Mouse (Mus musculus): ENCODE measurements around the gene Lrrc3. TPM values are rescaled to one million over a fixed set of nuclear protein-coding genes. Genes with fewer than 3 reads are reported as not detected.
A peak's percentile ranks its signal among the peaks of the same experiment; 100 is the strongest.

Gene Lrrc3
- polyA plus RNA-seq, 1 experiment from 2014 or later: 4.7 TPM

DNA sequence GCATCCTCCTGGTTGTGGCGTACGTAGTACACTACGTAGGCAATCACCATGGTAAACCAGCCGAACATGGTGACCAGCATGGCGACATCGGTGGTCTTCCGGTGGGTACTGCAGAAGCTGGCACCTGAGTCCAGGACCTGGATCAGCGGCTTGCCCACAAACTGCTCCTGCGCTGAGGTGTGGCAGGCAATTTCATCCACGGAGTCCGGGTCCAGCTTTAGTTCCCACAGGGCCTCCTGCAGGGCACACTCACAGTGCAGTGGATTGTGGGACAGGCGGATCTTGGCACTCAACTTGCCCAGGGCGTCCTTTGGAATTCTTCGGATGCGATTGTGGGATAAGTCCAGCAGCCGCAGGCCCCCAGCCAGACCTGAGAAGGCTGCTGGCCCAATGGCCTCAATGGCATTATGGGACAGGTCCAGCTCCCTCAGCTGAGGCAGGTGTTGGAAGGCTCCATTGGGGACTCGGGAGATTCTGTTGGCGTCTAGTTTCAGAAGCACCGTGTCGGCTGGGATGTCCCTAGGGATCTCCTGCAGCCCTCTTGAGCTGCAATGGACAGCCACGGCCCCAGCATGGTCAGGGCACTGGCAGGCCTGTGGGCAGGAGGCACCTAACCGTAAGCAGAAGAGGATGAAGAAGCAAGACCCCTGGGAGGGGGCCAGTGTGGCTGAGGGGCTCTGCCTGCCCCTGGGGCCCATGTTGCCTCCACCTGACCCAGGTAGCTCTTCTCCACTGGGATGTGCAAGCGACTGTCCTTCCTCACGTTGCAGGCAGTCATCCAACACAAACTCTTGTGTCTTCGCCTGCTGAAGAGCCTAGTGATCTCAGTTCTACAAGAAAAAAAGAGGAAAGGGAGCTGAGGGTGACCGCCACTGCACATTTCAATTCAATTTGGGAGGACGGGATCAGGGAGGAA, 1.2 kb downstream of the Lrrc3 start:
- Histone ChIP-seq H3K27ac (no peak overlapping the region), H3K4me1 (0 out of 2 replicates have a peak, but pooled peaks cover 15% of the 10 kb centered on the region), H3K4me2 (peak overlapping the region; percentile 82), H3K9me3 (replicated peaks) (no peaks in the 10 kb centered on the region; the same call in 1 of the 2 replicates), H3K27me3 (peaks cover 9% of the 10 kb centered on the region; the same call in 1 of the 2 replicates), H3K9ac (peak overlapping the region; percentile 70; the same call in 1 of the 2 replicates), H3K36me3 (ENCODE audit: poor library complexity, severe bottlenecking) (no peaks in the 10 kb centered on the region), H3K4me3 (peak overlapping the region; percentile 59; the same call in 1 of the 2 replicates)
- 87% methylated on average over 27 of the region's 27 CpGs for WGBS
- no peak for ATAC-seq

DNA sequence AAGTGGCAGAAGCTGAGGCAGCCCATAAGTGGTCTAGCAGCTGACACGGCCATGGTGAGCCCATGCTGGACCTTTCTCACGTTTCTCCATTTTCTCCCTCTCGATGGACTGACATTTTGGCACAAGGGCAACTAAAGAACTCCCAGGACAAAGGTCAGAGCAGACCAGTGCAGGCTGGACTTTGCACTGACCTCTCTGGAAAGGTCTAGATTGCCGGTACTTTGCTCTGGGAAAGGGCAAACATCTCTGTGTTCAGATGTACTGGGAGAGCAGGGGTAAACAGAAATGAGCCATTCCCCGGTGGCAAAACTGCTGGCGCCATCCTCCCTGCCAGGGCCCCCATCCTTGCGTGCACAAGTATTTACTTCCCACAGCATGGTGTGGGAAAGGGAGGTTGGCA, 2.2 kb downstream of the Lrrc3 start:
- no peaks in the 10 kb centered on the region for H3K9me3 ChIP-seq (replicated peaks)
- H3K9ac ChIP-seq: no peak overlapping the region
- ATAC-seq: no peak

DNA sequence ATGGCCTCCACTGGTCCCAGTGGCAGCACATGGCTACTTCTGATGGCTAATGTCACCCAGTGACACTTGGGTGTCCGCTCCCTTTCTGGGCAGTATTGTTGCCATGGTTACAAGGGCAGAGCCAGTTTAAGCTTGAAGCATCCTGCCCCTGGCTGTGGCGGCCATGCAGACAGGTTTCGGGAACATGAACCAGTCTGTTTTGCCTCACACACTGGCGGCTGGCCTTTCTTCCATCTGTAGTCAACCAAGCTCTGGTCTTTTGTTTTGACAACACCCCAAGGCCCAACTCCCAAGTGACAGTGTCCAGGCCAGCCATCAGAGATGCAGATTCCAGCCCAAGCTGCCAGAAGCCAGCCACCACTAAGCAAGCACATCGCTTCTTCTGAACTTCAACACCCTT, 6.8 kb downstream of the Lrrc3 start:
- no peak overlapping the region for H3K4me3 ChIP-seq
- 0 out of 2 replicates have a peak, but pooled peaks cover under 1% of the 10 kb centered on the region for H3K27me3 ChIP-seq
- no peaks in the 10 kb centered on the region for H3K36me3 ChIP-seq (ENCODE audit: poor library complexity, severe bottlenecking)
- ATAC-seq: no peak
- WGBS: 65% methylated on average over 5 of the region's 5 CpGs
- H3K27ac ChIP-seq: no peak overlapping the region
- no peaks in the 10 kb centered on the region for H3K9me3 ChIP-seq (replicated peaks)
- no peak overlapping the region for H3K9ac ChIP-seq
- H3K4me2 ChIP-seq: no peak overlapping the region
- no peaks in the 10 kb centered on the region for H3K4me1 ChIP-seq

More for the DNA sequence above, 2.2 kb downstream of the Lrrc3 start:
- Histone ChIP-seq H3K4me2 (no peak overlapping the region), H3K27ac (no peak overlapping the region), H3K27me3 (peaks cover 9% of the 10 kb centered on the region; the same call in 1 of the 2 replicates), H3K36me3 (ENCODE audit: poor library complexity, severe bottlenecking) (no peaks in the 10 kb centered on the region), H3K4me3 (no peak overlapping the region), H3K4me1 (0 out of 2 replicates have a peak, but pooled peaks cover 15% of the 10 kb centered on the region)
- 80% methylated on average over 7 of the region's 7 CpGs for WGBS

DNA sequence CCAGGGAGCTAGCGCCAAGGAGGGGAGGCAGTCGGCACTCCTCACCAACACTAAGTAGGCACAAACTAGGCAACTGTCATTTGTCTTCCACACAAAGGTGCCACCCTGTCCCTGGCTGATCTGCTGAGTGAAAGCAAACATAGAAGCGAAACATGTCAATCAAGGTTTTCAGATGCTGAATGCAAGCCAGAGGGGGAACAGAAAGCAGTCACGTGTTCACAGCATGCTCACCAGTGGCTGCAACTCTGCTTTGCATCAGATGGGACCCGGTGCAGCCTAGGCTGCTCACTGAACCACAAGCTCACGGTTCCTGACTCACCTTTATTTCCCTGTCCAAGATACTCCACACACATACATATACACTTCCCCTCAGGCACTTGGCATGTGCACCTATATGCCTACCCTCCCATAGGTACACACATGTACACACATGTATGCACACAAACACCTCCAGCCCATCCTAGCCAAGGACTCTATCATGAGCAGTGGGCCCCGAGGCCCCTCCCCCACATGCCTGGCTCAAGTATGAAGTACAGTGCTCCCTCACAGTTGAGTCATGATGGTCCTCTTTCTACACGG, 11.3 kb downstream of the Lrrc3 start:
- no peak overlapping the region for H3K4me3 ChIP-seq
- no peak overlapping the region for H3K27ac ChIP-seq
- no peak; the same call in 1 of the 2 replicates for ATAC-seq
- no peaks in the 10 kb centered on the region for H3K27me3 ChIP-seq
- 78% methylated on average over 8 of the region's 8 CpGs for WGBS
- H3K4me2 ChIP-seq: no peak overlapping the region
- H3K9ac ChIP-seq: no peak overlapping the region
- H3K4me1 ChIP-seq: no peaks in the 10 kb centered on the region
- peaks cover 6% of the 10 kb centered on the region; the same call in 1 of the 2 replicates for H3K9me3 ChIP-seq (replicated peaks)
- H3K36me3 ChIP-seq (ENCODE audit: poor library complexity, severe bottlenecking): no peaks in the 10 kb centered on the region

DNA sequence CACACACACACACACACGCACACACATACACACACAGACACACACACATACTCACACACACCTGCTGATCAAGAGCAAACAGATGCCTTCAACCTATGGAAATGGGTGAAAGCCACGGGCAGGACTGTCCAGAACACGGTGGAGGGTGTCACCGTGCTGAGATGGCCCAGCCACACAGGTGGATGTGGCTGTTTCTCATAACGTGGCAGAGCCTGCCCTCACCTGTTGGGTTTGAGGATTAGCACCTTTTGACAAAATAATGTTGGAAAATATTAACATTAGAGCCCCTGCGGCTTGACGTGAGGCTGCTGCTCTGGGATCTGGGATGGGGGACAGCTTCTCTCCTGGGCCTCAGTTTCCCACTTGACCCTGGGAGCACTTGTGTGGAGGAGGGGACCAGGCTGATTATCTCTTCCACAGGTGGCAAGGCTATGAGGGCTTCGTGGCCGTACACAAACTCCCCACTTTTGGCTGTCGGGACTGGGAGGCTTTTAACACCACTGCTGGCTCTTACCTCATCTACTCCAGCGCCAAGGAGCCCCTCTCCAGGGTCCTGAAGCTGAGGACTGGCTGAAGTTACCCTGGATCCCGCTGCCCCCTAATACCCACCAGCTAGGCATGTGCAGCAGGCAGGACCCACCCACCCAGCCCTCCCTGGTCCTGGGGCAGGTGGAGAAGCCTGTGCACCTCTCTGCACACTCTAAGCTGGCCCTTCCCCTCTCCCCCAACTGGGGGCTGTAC, 16.2 kb downstream of the Lrrc3 start:
- Histone ChIP-seq H3K27ac (no peak overlapping the region), H3K4me2 (no peak overlapping the region), H3K9ac (no peak overlapping the region), H3K4me1 (no peaks in the 10 kb centered on the region), H3K27me3 (no peaks in the 10 kb centered on the region), H3K4me3 (no peak overlapping the region), H3K9me3 (replicated peaks) (peaks cover 6% of the 10 kb centered on the region; the same call in 1 of the 2 replicates), H3K36me3 (ENCODE audit: poor library complexity, severe bottlenecking) (no peaks in the 10 kb centered on the region)
- ATAC-seq: no peak
- 57% methylated on average over 12 of the region's 12 CpGs for WGBS

DNA sequence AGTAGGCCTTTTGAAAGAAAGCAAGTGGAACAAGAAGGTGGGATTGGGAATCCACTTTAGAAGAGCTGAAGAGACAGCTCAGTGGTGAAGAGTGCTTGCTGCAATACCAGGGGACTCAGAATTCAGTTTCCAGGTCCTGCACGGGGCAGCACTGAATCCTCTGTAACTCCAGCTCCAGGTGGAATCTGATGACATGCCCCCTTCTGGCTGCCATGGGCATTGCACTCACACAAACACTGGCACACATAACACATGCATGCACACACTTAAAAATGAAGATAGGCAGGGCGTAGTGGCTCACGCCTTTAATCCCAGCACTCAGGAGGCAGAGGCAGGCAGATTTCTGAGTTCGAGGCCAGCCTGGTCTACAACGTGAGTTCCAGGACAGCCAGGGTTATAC, 19.8 kb downstream of the Lrrc3 start:
- 87% methylated on average over 5 of the region's 5 CpGs for WGBS
- H3K27ac ChIP-seq: no peak overlapping the region
- no peaks in the 10 kb centered on the region for H3K4me1 ChIP-seq

DNA sequence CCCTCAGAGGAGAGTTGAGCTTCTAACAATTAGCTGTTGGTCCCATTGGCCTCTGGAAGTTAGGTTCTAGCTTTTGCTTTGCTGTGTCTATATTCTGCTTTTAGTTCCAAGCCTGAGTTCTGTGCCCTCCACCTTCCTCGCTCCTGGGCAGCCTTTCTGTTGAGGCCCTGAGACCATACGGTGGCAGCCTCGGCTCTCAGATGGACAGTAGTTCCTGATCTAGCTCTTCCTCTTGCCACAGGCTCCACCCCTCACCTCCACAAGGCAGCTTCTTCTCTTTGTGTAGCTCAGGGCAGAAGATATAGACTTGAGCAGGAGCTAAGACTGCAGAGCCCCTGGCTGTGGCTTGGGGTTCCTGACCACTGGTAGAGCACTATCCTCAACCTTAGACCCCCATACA, 22.0 kb downstream of the Lrrc3 start:
- Histone ChIP-seq H3K4me2 (no peak overlapping the region), H3K4me1 (peaks cover 5% of the 10 kb centered on the region; the same call in 1 of the 2 replicates), H3K27me3 (no peaks in the 10 kb centered on the region), H3K9ac (no peak overlapping the region), H3K9me3 (replicated peaks) (no peaks in the 10 kb centered on the region), H3K27ac (no peak overlapping the region), H3K4me3 (no peak overlapping the region), H3K36me3 (ENCODE audit: poor library complexity, severe bottlenecking) (no peaks in the 10 kb centered on the region)
- 87% methylated on average over 3 of the region's 3 CpGs for WGBS
- ATAC-seq: no peak

More for the DNA sequence above, 19.8 kb downstream of the Lrrc3 start:
- no peak for ATAC-seq
- Histone ChIP-seq H3K27me3 (no peaks in the 10 kb centered on the region), H3K9me3 (replicated peaks) (no peaks in the 10 kb centered on the region), H3K4me2 (no peak overlapping the region), H3K36me3 (ENCODE audit: poor library complexity, severe bottlenecking) (no peaks in the 10 kb centered on the region), H3K4me3 (no peak overlapping the region), H3K9ac (no peak overlapping the region)

DNA sequence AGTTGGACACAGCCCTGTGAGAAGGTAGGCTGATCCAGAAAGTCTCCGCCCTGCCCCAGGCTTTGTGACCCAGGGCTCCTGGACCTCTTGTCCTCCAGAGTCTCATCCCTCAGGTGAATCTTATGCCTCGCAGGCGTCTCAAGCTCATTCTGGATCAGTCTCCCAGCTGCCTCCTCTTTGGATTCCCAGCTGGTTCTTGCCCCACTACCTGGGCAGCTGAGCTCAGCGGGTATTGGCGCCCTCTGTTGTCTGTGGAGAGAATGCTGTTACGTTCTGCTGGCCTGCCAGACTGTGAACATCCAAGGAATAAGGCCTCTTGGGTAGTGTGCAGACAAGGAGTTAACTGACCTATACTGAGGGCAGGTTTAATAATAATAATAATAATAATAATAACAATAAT, 23.4 kb downstream of the Lrrc3 start:
- no peaks in the 10 kb centered on the region for H3K36me3 ChIP-seq (ENCODE audit: poor library complexity, severe bottlenecking)
- no peak overlapping the region for H3K9ac ChIP-seq
- peaks cover 5% of the 10 kb centered on the region; the same call in 1 of the 2 replicates for H3K4me1 ChIP-seq
- no peak for ATAC-seq
- H3K27ac ChIP-seq: no peak overlapping the region
- H3K9me3 ChIP-seq (replicated peaks): no peaks in the 10 kb centered on the region
- no peak overlapping the region for H3K4me3 ChIP-seq
- 57% methylated on average over 6 of the region's 6 CpGs for WGBS
- H3K4me2 ChIP-seq: no peak overlapping the region
- no peaks in the 10 kb centered on the region for H3K27me3 ChIP-seq

DNA sequence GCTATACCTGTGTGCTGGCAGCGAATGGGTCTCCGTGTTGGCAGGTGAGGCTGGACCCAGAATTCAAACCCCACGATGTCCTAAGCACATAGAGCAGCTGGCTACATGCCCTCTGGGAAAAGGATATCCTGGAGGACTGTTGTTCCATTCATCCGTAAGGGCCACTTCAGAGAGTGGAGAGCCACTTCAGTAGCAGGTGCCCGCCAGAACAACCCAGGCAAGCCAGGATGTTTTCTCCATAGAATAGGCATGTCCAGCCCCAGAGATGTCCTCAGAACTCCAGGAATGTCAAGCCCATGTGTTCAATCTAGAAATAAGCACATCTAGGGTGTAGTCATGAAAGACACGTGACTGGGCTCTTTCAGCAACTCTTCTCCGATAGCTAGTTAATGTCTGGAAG, 32.7 kb downstream of the Lrrc3 start:
- WGBS: 86% methylated on average over 7 of the region's 7 CpGs
- Histone ChIP-seq H3K9ac (no peak overlapping the region), H3K4me2 (no peak overlapping the region), H3K9me3 (replicated peaks) (no peaks in the 10 kb centered on the region), H3K4me1 (0 out of 2 replicates have a peak, but pooled peaks cover 3% of the 10 kb centered on the region), H3K27me3 (no peaks in the 10 kb centered on the region), H3K4me3 (no peak overlapping the region), H3K27ac (no peak overlapping the region), H3K36me3 (ENCODE audit: poor library complexity, severe bottlenecking) (no peaks in the 10 kb centered on the region)
- ATAC-seq: no peak

DNA sequence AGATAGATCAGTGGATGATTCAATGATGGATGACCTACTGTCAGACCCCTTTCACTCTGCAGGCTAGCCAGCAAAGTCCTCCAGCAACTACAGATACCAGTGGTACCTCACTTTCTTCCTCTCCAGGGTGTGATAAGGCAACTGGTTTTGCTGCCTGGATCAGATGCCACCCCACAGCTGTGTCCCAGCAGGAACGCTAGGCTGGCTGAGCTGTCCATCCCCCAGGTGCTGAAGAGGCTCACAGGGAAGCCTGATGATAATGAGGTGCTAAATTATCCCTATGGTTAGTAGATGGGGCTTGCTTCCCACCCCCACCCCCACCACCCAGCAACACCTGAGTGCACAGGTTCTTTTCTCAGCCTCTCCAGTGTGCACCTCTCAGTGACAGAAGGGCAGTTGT, 34.8 kb downstream of the Lrrc3 start:
- H3K27me3 ChIP-seq: no peaks in the 10 kb centered on the region
- H3K36me3 ChIP-seq (ENCODE audit: poor library complexity, severe bottlenecking): no peaks in the 10 kb centered on the region
- no peak for ATAC-seq
- no peaks in the 10 kb centered on the region for H3K9me3 ChIP-seq (replicated peaks)
- H3K4me2 ChIP-seq: no peak overlapping the region
- WGBS: 47% methylated on average over 1 of the region's 1 CpGs
- no peak overlapping the region for H3K4me3 ChIP-seq
- no peak overlapping the region for H3K9ac ChIP-seq
- 0 out of 2 replicates have a peak, but pooled peaks cover 5% of the 10 kb centered on the region for H3K4me1 ChIP-seq
- no peak overlapping the region for H3K27ac ChIP-seq

DNA sequence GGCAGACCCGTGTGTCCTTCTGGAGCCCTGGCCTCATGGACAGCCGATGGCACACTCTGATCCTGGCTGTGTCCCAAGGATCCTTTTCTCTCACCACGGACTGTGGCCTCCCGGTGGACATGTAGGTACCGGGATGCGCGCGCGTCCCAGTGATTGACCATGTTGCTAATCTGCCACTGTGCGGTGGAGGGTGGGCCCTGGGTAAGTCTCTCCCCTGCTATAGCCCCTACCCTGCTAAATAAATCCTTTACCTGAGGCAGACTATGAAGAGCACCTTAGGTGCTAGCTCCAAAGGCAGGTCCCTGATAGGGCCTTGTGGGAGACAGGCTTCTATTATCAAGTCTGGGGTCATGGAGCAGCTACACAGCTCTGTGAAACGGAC, 37.6 kb downstream of the Lrrc3 start:
- H3K9ac ChIP-seq: peak overlapping the region; percentile 27; the same call in 1 of the 2 replicates
- peak overlapping the region; percentile 44 for H3K4me2 ChIP-seq
- no peaks in the 10 kb centered on the region for H3K9me3 ChIP-seq (replicated peaks)
- H3K27ac ChIP-seq: no peak overlapping the region
- H3K4me1 ChIP-seq: 0 out of 2 replicates have a peak, but pooled peaks cover 5% of the 10 kb centered on the region
- 40% methylated on average over 11 of the region's 11 CpGs for WGBS
- ATAC-seq: no peak
- H3K4me3 ChIP-seq: peak overlapping the region; percentile 17; the same call in 1 of the 2 replicates
- no peaks in the 10 kb centered on the region; the same call in 1 of the 2 replicates for H3K27me3 ChIP-seq
- no peaks in the 10 kb centered on the region for H3K36me3 ChIP-seq (ENCODE audit: poor library complexity, severe bottlenecking)

All from forebrain, embryonic 13.5 days (tissue).